Mouse (Mus musculus): ENCODE data around the gene Diaph2. TPM values are rescaled to one million over a fixed set of nuclear protein-coding genes. Genes with fewer than 3 reads are reported as not detected.
A peak's percentile ranks its signal among the peaks of the same experiment; 100 is the strongest.

Diaph2 gene
- polyA plus RNA-seq, 1 experiment from 2014 or later = 2.4 TPM

DNA sequence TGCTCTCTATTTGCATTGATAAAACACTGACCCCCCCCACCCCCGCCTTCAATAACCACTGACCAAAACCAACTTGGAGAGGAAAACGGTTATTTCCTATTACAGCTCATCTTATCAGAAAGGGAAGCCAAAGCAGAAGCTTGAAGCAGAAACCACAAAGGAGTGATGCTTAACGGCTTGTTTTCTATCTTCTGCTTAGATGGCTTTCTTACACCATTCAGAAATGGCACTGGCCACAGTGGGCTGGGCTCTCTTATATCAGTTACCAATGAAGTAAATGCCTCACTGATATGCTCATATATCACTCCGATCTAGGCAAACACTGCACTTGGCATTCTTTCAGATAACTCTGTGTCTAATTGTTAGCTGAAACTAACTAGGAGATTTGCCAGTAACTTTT, 463.2 kb downstream of the Diaph2 start:
- no peak for ATAC-seq

DNA sequence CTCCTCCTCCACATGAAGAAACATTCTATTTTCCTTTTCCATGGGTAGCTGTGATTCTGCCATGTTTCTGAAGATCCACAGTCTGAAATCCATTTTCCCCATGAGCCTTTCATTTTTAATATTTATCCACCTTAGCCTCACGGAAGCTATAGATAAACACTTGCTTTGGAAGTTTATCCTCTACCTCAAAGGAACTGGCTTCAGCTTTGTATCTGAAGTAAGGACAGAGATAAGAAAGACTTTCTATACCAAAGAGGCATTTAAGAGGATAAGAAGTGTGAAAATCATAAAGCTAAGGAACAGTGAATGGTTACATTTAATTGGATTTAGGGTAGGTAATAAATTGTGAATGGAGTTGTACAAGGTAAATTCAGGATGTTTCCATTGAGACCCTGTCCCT, 480.5 kb downstream of the Diaph2 start:
- H3K36me3 ChIP-seq (replicated peaks; ENCODE audit: insufficient read depth, low read length) = no peaks in the 10 kb centered on the region
- no peak overlapping the region for H3K4me2 ChIP-seq (ENCODE audit: low read depth, low read length)
- ATAC-seq (no peak), DNase-seq (no peak)
- TF ChIP-seq CTCF (IDR thresholded peaks at IDR 0.05; ENCODE audit: low read depth) (no peak), EP300 (IDR thresholded peaks at IDR 0.05; ENCODE audit: low read depth) (no peak)
- H3K4me1 ChIP-seq (ENCODE audit: insufficient read depth) = no peaks in the 10 kb centered on the region
- H3K27ac ChIP-seq (ENCODE audit: low read depth) = no peak overlapping the region
- no peak overlapping the region for H3K9ac ChIP-seq (replicated peaks)
- H3K9me3 ChIP-seq (ENCODE audit: low read length) = no peaks in the 10 kb centered on the region
- H3K27me3 ChIP-seq (ENCODE audit: insufficient read depth, low read length) = no peaks in the 10 kb centered on the region
- H3K4me3 ChIP-seq (ENCODE audit: low read depth, low read length) = no peak overlapping the region
- WGBS (ENCODE audit: insufficient replicate concordance) = 74% methylated on average over 1 of the region's 1 CpGs

More for the DNA sequence above, 463.2 kb downstream of the Diaph2 start:
- no peak overlapping the region for H3K4me3 ChIP-seq (ENCODE audit: low read depth, low read length)
- WGBS (ENCODE audit: insufficient replicate concordance) = 42% methylated on average over 4 of the region's 4 CpGs
- no peaks in the 10 kb centered on the region for H3K4me1 ChIP-seq (ENCODE audit: insufficient read depth)
- no peak overlapping the region for H3K4me2 ChIP-seq (ENCODE audit: low read depth, low read length)
- H3K27me3 ChIP-seq (ENCODE audit: insufficient read depth, low read length) = no peaks in the 10 kb centered on the region
- no peaks in the 10 kb centered on the region for H3K9me3 ChIP-seq (ENCODE audit: low read length)
- no peak overlapping the region for H3K9ac ChIP-seq (replicated peaks)
- no peak overlapping the region for H3K27ac ChIP-seq (ENCODE audit: low read depth)
- DNase-seq = no peak
- H3K36me3 ChIP-seq (replicated peaks; ENCODE audit: insufficient read depth, low read length) = no peaks in the 10 kb centered on the region
- peak; percentile 43; the same call in 1 of the 2 replicates for TF ChIP-seq EP300 (IDR thresholded peaks at IDR 0.05; ENCODE audit: low read depth)
- no peak for TF ChIP-seq CTCF (IDR thresholded peaks at IDR 0.05; ENCODE audit: low read depth)

DNA sequence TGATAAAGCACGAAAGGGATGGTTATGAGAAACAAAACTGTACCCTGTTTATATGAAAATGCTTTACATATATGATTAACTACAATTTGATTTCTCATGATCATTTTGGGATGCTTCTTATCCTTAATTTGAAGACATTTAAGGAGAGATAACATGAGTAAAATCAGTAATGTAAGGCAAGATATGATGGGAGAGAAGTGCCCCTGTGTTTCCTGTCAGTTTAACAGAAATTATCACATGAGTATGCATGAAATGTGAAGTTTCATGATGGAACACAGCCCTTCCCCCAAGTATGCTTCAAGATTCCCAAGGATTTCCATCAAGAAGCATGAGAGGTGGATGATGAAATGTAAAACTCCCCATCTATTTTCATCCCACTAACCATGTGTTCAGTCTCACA, 485.6 kb downstream of the Diaph2 start:
- no peaks in the 10 kb centered on the region for H3K27me3 ChIP-seq (ENCODE audit: insufficient read depth, low read length)
- no peak overlapping the region for H3K9ac ChIP-seq (replicated peaks)
- ATAC-seq = no peak
- TF ChIP-seq EP300 (IDR thresholded peaks at IDR 0.05; ENCODE audit: low read depth) (no peak), CTCF (IDR thresholded peaks at IDR 0.05; ENCODE audit: low read depth) (no peak)
- H3K9me3 ChIP-seq (ENCODE audit: low read length) = no peaks in the 10 kb centered on the region
- 64% methylated on average over 1 of the region's 1 CpGs for WGBS (ENCODE audit: insufficient replicate concordance)
- no peak overlapping the region for H3K4me3 ChIP-seq (ENCODE audit: low read depth, low read length)
- H3K27ac ChIP-seq (ENCODE audit: low read depth) = no peak overlapping the region
- no peak for DNase-seq
- no peaks in the 10 kb centered on the region for H3K4me1 ChIP-seq (ENCODE audit: insufficient read depth)
- no peaks in the 10 kb centered on the region for H3K36me3 ChIP-seq (replicated peaks; ENCODE audit: insufficient read depth, low read length)
- no peak overlapping the region for H3K4me2 ChIP-seq (ENCODE audit: low read depth, low read length)

DNA sequence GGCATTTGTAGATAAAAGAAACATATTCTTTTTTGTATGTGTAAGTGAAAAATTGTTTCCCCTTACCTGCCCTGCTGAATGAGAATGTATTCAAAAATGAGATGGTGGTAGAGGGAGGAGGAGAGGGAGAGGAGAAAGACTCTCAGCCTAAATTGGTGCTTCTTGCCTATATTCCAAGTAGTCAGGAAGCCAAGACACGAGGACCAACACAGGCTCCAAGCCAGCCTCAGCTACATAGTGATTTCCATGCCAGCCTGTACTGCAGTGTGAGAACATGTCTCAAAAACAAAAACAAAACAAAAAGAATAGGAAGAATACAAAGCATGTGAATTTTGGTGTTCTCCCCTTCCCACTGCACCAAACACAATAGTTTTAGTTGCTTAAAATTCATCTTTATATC, 497.1 kb downstream of the Diaph2 start:
- Histone ChIP-seq H3K27me3 (ENCODE audit: insufficient read depth, low read length) (no peaks in the 10 kb centered on the region), H3K36me3 (replicated peaks; ENCODE audit: insufficient read depth, low read length) (no peaks in the 10 kb centered on the region), H3K4me1 (ENCODE audit: insufficient read depth) (no peaks in the 10 kb centered on the region), H3K9me3 (ENCODE audit: low read length) (no peaks in the 10 kb centered on the region), H3K4me2 (ENCODE audit: low read depth, low read length) (no peak overlapping the region), H3K4me3 (ENCODE audit: low read depth, low read length) (no peak overlapping the region), H3K9ac (replicated peaks) (no peak overlapping the region), H3K27ac (ENCODE audit: low read depth) (no peak overlapping the region)
- DNase-seq = no peak
- 77% methylated on average over 1 of the region's 1 CpGs for whole genome bisulfite sequencing (ENCODE audit: insufficient replicate concordance)
- ATAC-seq = no peak
- TF ChIP-seq EP300 (IDR thresholded peaks at IDR 0.05; ENCODE audit: low read depth) = no peak
- no peak for TF ChIP-seq CTCF (IDR thresholded peaks at IDR 0.05; ENCODE audit: low read depth)

DNA sequence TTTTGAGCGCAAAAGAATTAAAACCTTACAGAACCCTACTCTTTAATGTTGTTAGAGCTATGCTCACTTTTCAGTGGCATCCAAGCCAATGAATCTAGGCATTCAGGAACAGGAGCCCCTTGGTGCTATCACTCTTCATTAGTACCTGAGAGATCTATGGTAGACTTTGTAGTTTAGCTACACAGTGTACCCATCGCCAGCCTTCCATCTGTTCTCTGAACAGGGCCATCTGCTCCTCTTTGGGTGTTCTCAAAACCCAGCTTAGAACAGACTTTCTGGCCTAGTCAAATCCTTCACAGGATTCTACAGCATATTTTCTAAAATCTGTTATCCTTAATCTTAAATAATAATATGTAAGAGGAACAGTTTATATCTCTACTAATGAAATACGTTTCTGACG, 504.1 kb downstream of the Diaph2 start:
- WGBS (ENCODE audit: insufficient replicate concordance) = 86% methylated on average over 4 of the region's 4 CpGs
- H3K27me3 ChIP-seq (ENCODE audit: insufficient read depth, low read length) = no peaks in the 10 kb centered on the region
- DNase-seq = no peak
- H3K9me3 ChIP-seq (ENCODE audit: low read length) = no peaks in the 10 kb centered on the region
- no peaks in the 10 kb centered on the region for H3K36me3 ChIP-seq (replicated peaks; ENCODE audit: insufficient read depth, low read length)
- H3K4me3 ChIP-seq (ENCODE audit: low read depth, low read length) = no peak overlapping the region
- no peak for ATAC-seq
- no peak overlapping the region for H3K9ac ChIP-seq (replicated peaks)
- no peak for TF ChIP-seq EP300 (IDR thresholded peaks at IDR 0.05; ENCODE audit: low read depth)
- no peaks in the 10 kb centered on the region for H3K4me1 ChIP-seq (ENCODE audit: insufficient read depth)
- H3K4me2 ChIP-seq (ENCODE audit: low read depth, low read length) = no peak overlapping the region
- no peak overlapping the region for H3K27ac ChIP-seq (ENCODE audit: low read depth)

DNA sequence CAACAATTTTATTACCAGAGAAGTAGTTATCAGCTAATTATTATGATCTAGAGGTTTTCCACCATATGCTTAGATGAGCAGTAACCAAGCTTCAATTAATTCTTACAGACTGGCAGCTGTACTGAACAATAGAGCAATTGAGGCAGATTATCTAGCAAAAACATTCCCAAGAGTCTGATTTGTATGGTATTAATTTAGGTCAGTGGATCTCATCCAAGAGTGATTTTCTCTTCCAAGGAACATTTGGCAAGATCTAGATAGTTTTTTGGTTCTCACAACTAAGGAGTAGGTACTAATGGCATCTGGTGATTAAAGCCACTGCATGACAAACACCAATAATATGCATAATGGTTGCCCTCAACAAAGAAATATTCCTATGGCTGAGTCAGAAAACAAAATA, 516.2 kb downstream of the Diaph2 start:
- Histone ChIP-seq H3K27ac (ENCODE audit: low read depth) (no peak overlapping the region), H3K27me3 (ENCODE audit: insufficient read depth, low read length) (no peaks in the 10 kb centered on the region), H3K4me2 (ENCODE audit: low read depth, low read length) (no peak overlapping the region), H3K36me3 (replicated peaks; ENCODE audit: insufficient read depth, low read length) (no peaks in the 10 kb centered on the region), H3K4me1 (ENCODE audit: insufficient read depth) (no peaks in the 10 kb centered on the region), H3K4me3 (ENCODE audit: low read depth, low read length) (no peak overlapping the region), H3K9ac (replicated peaks) (no peak overlapping the region), H3K9me3 (ENCODE audit: low read length) (no peaks in the 10 kb centered on the region)
- DNase-seq (no peak), ATAC-seq (no peak)
- no peak for TF ChIP-seq CTCF (IDR thresholded peaks at IDR 0.05; ENCODE audit: low read depth)
- TF ChIP-seq EP300 (IDR thresholded peaks at IDR 0.05; ENCODE audit: low read depth) = no peak

DNA sequence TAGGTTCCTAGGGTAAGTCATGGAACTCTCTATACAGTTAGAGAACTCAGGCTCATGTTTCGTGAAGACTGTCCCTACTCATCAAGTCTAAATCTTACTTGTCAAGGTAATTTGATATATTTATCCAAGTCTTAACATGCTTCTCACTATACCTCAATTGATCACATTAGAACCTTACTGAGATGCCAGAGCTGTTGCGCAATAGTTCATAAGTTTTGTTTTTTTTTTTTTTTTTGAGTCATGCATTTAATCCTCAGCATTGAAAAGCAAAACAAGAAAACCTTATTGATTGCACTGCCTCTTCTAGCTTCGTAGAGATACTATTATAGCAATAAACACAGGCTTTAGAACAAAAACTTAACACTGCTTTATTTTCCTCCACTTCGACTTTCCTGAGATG, 529.6 kb downstream of the Diaph2 start:
- Histone ChIP-seq H3K9me3 (ENCODE audit: low read length) (no peaks in the 10 kb centered on the region; the same call in 1 of the 2 replicates), H3K4me2 (ENCODE audit: low read depth, low read length) (no peak overlapping the region), H3K27me3 (ENCODE audit: insufficient read depth, low read length) (no peaks in the 10 kb centered on the region), H3K4me1 (ENCODE audit: insufficient read depth) (no peaks in the 10 kb centered on the region), H3K36me3 (replicated peaks; ENCODE audit: insufficient read depth, low read length) (no peaks in the 10 kb centered on the region), H3K27ac (ENCODE audit: low read depth) (no peak overlapping the region), H3K4me3 (ENCODE audit: low read depth, low read length) (no peak overlapping the region), H3K9ac (replicated peaks) (no peak overlapping the region)
- ATAC-seq = no peak
- WGBS (ENCODE audit: insufficient replicate concordance) = 82% methylated on average over 4 of the region's 4 CpGs
- TF ChIP-seq EP300 (IDR thresholded peaks at IDR 0.05; ENCODE audit: low read depth) = no peak
- no peak for TF ChIP-seq CTCF (IDR thresholded peaks at IDR 0.05; ENCODE audit: low read depth)
- DNase-seq = no peak

Data from liver, postnatal 0 days (tissue).